Mouse (Mus musculus) embryonic facial prominence, embryonic 12.5 days (tissue): Measurements from ENCODE around the gene Aamp. TPM values are rescaled to one million over a fixed set of nuclear protein-coding genes. Genes with fewer than 3 reads are reported as not detected.

Source experiments
- ATAC-seq: fragments of 200-750 bp; cut with Nextera tagmentation; 2 replicates; pipeline ENCODE4 v1.8.0; 2017; ENCODE audit not compliant: insufficient number of reproducible peaks, insufficient read depth, low FRiP score, low TSS enrichment
- H3K27ac ChIP-seq: fragments of 300-500 bp; sonication (generic); 2 replicates; pipeline ENCODE4 v1.5.1; 2016; ENCODE audit warnings: mild to moderate bottlenecking
- H3K27me3 ChIP-seq: fragments of 300-500 bp; sonication (generic); 2 replicates; pipeline ENCODE4 v1.6.1; 2016; ENCODE audit warnings: mild to moderate bottlenecking, moderate library complexity
- H3K36me3 ChIP-seq: fragments of 300-500 bp; sonication (generic); 2 replicates; pipeline ENCODE4 v1.6.1; 2016; ENCODE audit warnings: mild to moderate bottlenecking
- H3K4me1 ChIP-seq: fragments of 300-500 bp; sonication (generic); 2 replicates; pipeline ENCODE4 v1.6.1; 2016
- H3K4me2 ChIP-seq: fragments of 300-500 bp; sonication (generic); replicated peaks from 2 replicates; pipeline ENCODE4 v1.6.1; 2016; ENCODE audit warnings: mild to moderate bottlenecking, moderate library complexity
- H3K4me3 ChIP-seq: fragments of 300-500 bp; sonication (generic); 2 replicates; pipeline ENCODE4 v1.5.1; 2016; ENCODE audit warnings: mild to moderate bottlenecking
- H3K9ac ChIP-seq: fragments of 300-500 bp; sonication (generic); 2 replicates; pipeline ENCODE4 v1.6.1; 2016; ENCODE audit warnings: mild to moderate bottlenecking, moderate library complexity
- H3K9me3 ChIP-seq: fragments of 300-500 bp; sonication (generic); 2 replicates; pipeline ENCODE4 v1.6.1; 2016; ENCODE audit warnings: mild to moderate bottlenecking, moderate library complexity
- WGBS: fragments of 180-500 bp; shearing (Covaris S2); methylation state at CpG from one replicate; pipeline ENCODE4 v1.1.7; 2016; 5-methylcytosine and 5-hydroxymethylcytosine counted together
- polyA plus RNA-seq: library from polyadenylated mRNA; unstranded; fragments of >200 nt; fragmentation: Nextera tagmentation; extraction: Ambion mirVana; gene quantifications from 2 replicates; pipeline ENCODE4 v1.2.1, GENCODE M21; 2016

Gene Aamp
- polyA plus RNA-seq, 1 experiment from 2014 or later = 211 TPM

GRCm38 (mm10) chr1:74277883-74278537, 6.5 kb downstream of the Aamp start:
- 61% methylated on average over 8 of the region's 8 CpGs for WGBS
- Histone ChIP-seq H3K27me3 (no peaks in the 10 kb centered on the region), H3K9me3 (no peaks in the 10 kb centered on the region), H3K36me3 (peaks cover 45% of the 10 kb centered on the region), H3K4me2 (no peak overlapping the region), H3K27ac (no peak overlapping the region), H3K4me1 (peaks cover 16% of the 10 kb centered on the region), H3K4me3 (no peak overlapping the region), H3K9ac (no peak overlapping the region)
- ATAC-seq = no peak

GRCm38 (mm10) chr1:74277041-74277440, 7.5 kb downstream of the Aamp start:
- no peak for ATAC-seq
- WGBS = 63% methylated on average over 6 of the region's 6 CpGs

GRCm38 (mm10) chr1:74275015-74275414, 9.5 kb downstream of the Aamp start:
- WGBS = 14% methylated on average over 9 of the region's 9 CpGs
- ATAC-seq = no peak
- Histone ChIP-seq H3K9me3 (no peaks in the 10 kb centered on the region), H3K4me1 (peaks cover 16% of the 10 kb centered on the region), H3K4me2 (no peak overlapping the region; the same call in 1 of the 2 replicates), H3K36me3 (peaks cover 16% of the 10 kb centered on the region), H3K9ac (no peak overlapping the region), H3K27ac (0 out of 2 replicates have a peak overlapping the region, but pooled peaks have one; percentile 18), H3K4me3 (no peak overlapping the region), H3K27me3 (no peaks in the 10 kb centered on the region)

More at GRCm38 (mm10) chr1:74277041-74277440, 7.5 kb downstream of the Aamp start:
- no peak overlapping the region for H3K4me2 ChIP-seq
- H3K36me3 ChIP-seq = peaks cover 36% of the 10 kb centered on the region
- H3K9me3 ChIP-seq = no peaks in the 10 kb centered on the region
- no peak overlapping the region for H3K27ac ChIP-seq
- no peaks in the 10 kb centered on the region for H3K27me3 ChIP-seq
- no peak overlapping the region for H3K9ac ChIP-seq
- H3K4me1 ChIP-seq = peaks cover 16% of the 10 kb centered on the region
- H3K4me3 ChIP-seq = no peak overlapping the region

GRCm38 (mm10) chr1:74271659-74272058, 12.9 kb downstream of the Aamp start:
- Histone ChIP-seq H3K9me3 (no peaks in the 10 kb centered on the region), H3K4me2 (no peak overlapping the region), H3K36me3 (peaks cover 22% of the 10 kb centered on the region), H3K27ac (no peak overlapping the region), H3K27me3 (no peaks in the 10 kb centered on the region), H3K4me3 (no peak overlapping the region), H3K9ac (no peak overlapping the region), H3K4me1 (peaks cover 16% of the 10 kb centered on the region)
- 84% methylated on average over 4 of the region's 4 CpGs for WGBS
- ATAC-seq = no peak

- Histone ChIP-seq H3K4me3 (no peak overlapping the region), H3K27ac (no peak overlapping the region), H3K4me1 (no peaks in the 10 kb centered on the region), H3K9ac (no peak overlapping the region), H3K4me2 (no peak overlapping the region), H3K27me3 (no peaks in the 10 kb centered on the region), H3K9me3 (no peaks in the 10 kb centered on the region), H3K36me3 (peaks cover 52% of the 10 kb centered on the region)
- WGBS = 87% methylated on average over 8 of the region's 8 CpGs
- ATAC-seq = no peak
These were observed 15.8 kb downstream of the Aamp start for GRCm38 (mm10) chr1:74268750-74269149.

GRCm38 (mm10) chr1:74262510-74262909, 22.0 kb downstream of the Aamp start:
- no peak for ATAC-seq
- no peak overlapping the region for H3K4me2 ChIP-seq
- WGBS = 88% methylated on average over 6 of the region's 6 CpGs
- H3K4me3 ChIP-seq = no peak overlapping the region
- H3K27me3 ChIP-seq = no peaks in the 10 kb centered on the region
- H3K4me1 ChIP-seq = no peaks in the 10 kb centered on the region
- H3K27ac ChIP-seq = no peak overlapping the region
- no peaks in the 10 kb centered on the region for H3K9me3 ChIP-seq
- peaks cover 85% of the 10 kb centered on the region for H3K36me3 ChIP-seq
- no peak overlapping the region for H3K9ac ChIP-seq

- H3K9me3 ChIP-seq = no peaks in the 10 kb centered on the region
- 72% methylated on average over 4 of the region's 4 CpGs for WGBS
- no peak overlapping the region for H3K27ac ChIP-seq
- H3K9ac ChIP-seq = no peak overlapping the region
- H3K4me3 ChIP-seq = no peak overlapping the region
- H3K27me3 ChIP-seq = no peaks in the 10 kb centered on the region
- ATAC-seq = no peak
- H3K4me1 ChIP-seq = no peaks in the 10 kb centered on the region
- H3K4me2 ChIP-seq = no peak overlapping the region
- peaks cover 75% of the 10 kb centered on the region for H3K36me3 ChIP-seq
These were observed 27.8 kb downstream of the Aamp start for GRCm38 (mm10) chr1:74256782-74257181.

GRCm38 (mm10) chr1:74255704-74256345, 28.7 kb downstream of the Aamp start:
- H3K27me3 ChIP-seq = no peaks in the 10 kb centered on the region
- H3K4me3 ChIP-seq = no peak overlapping the region
- no peaks in the 10 kb centered on the region for H3K4me1 ChIP-seq
- H3K4me2 ChIP-seq = no peak overlapping the region
- WGBS = 91% methylated on average over 8 of the region's 8 CpGs
- H3K27ac ChIP-seq = no peak overlapping the region
- no peak for ATAC-seq
- H3K9ac ChIP-seq = no peak overlapping the region
- H3K36me3 ChIP-seq = peaks cover 82% of the 10 kb centered on the region
- no peaks in the 10 kb centered on the region for H3K9me3 ChIP-seq

GRCm38 (mm10) chr1:74250096-74250495, 34.4 kb downstream of the Aamp start:
- Histone ChIP-seq H3K4me3 (no peak overlapping the region), H3K36me3 (peaks cover 62% of the 10 kb centered on the region), H3K4me2 (no peak overlapping the region), H3K27ac (no peak overlapping the region), H3K9ac (no peak overlapping the region), H3K9me3 (no peaks in the 10 kb centered on the region), H3K27me3 (no peaks in the 10 kb centered on the region), H3K4me1 (no peaks in the 10 kb centered on the region)
- 90% methylated on average over 4 of the region's 4 CpGs for WGBS
- no peak for ATAC-seq

- H3K27ac ChIP-seq = no peak overlapping the region
- no peaks in the 10 kb centered on the region for H3K9me3 ChIP-seq
- H3K4me1 ChIP-seq = no peaks in the 10 kb centered on the region
- H3K4me3 ChIP-seq = no peak overlapping the region
- ATAC-seq = no peak
- H3K27me3 ChIP-seq = no peaks in the 10 kb centered on the region
- peaks cover 57% of the 10 kb centered on the region for H3K36me3 ChIP-seq
- H3K4me2 ChIP-seq = no peak overlapping the region
- 82% methylated on average over 5 of the region's 5 CpGs for WGBS
- no peak overlapping the region for H3K9ac ChIP-seq
These were observed 35.1 kb downstream of the Aamp start for GRCm38 (mm10) chr1:74249331-74249980.

GRCm38 (mm10) chr1:74248799-74249198, 35.7 kb downstream of the Aamp start:
- peaks cover 51% of the 10 kb centered on the region for H3K36me3 ChIP-seq
- no peak overlapping the region for H3K4me3 ChIP-seq
- 70% methylated on average over 1 of the region's 1 CpGs for WGBS
- H3K27me3 ChIP-seq = no peaks in the 10 kb centered on the region
- H3K4me1 ChIP-seq = no peaks in the 10 kb centered on the region
- H3K4me2 ChIP-seq = no peak overlapping the region
- no peak overlapping the region for H3K9ac ChIP-seq
- ATAC-seq = no peak
- H3K9me3 ChIP-seq = no peaks in the 10 kb centered on the region
- H3K27ac ChIP-seq = no peak overlapping the region

GRCm38 (mm10) chr1:74245525-74245924, 39.0 kb downstream of the Aamp start:
- Histone ChIP-seq H3K9me3 (no peaks in the 10 kb centered on the region), H3K4me3 (no peak overlapping the region), H3K27ac (no peak overlapping the region), H3K9ac (no peak overlapping the region), H3K4me1 (peaks cover under 1% of the 10 kb centered on the region; the same call in 1 of the 2 replicates), H3K27me3 (no peaks in the 10 kb centered on the region), H3K36me3 (peaks cover 24% of the 10 kb centered on the region), H3K4me2 (no peak overlapping the region)
- 78% methylated on average over 2 of the region's 2 CpGs for WGBS
- no peak for ATAC-seq
